Mouse (Mus musculus) erythroblast, embryonic 14.5 days (primary cell): Measurements from ENCODE around the gene Pcdh7.

Experiments
- GATA1 ChIP-seq: IDR thresholded peaks from 2 replicates; pipeline ENCODE4 v1.6.1; 2012; ENCODE audit warnings: low read length, inconsistent platforms, mixed read lengths
- TAL1 ChIP-seq: IDR thresholded peaks from 3 replicates; pipeline ENCODE4 v1.6.1; 2012; ENCODE audit warnings: low read length, inconsistent platforms, mixed read lengths

- no peak for TF ChIP-seq GATA1
- TF ChIP-seq TAL1: no peak
Observed at GRCm38 (mm10) chr5:57868702-57869101, 150.9 kb downstream of the Pcdh7 start.
